Mouse (Mus musculus) cerebellum, adult 2 months (tissue): Measurements from ENCODE around the gene Ckb.

Experiments used
- CTCF ChIP-seq: fragments of 200-500 bp; IDR thresholded peaks from 2 replicates; pipeline ENCODE4 v1.5.1; 2011; ENCODE audit warnings: low read depth, mild to moderate bottlenecking, control low read depth, low read length, moderate library complexity, borderline replicate concordance; ENCODE audit not compliant: insufficient read depth
- POLR2A ChIP-seq: fragments of 200-500 bp; IDR thresholded peaks from 2 replicates; pipeline ENCODE4 v1.6.1; 2011; ENCODE audit warnings: low read length, control low read depth, borderline replicate concordance; ENCODE audit not compliant: insufficient read depth

GRCm38 (mm10) chr12:111687350-111688068 lies 15.4 kb upstream of the Ckb start:
- TF ChIP-seq POLR2A (no peak), CTCF (no peak)
